Mouse (Mus musculus) mammary gland, adult 2 months (tissue): ENCODE data around the gene Slc6a4. TPM values are rescaled to one million over a fixed set of nuclear protein-coding genes. Genes with fewer than 3 reads are reported as not detected.

Source experiments
- polyA plus RNA-seq: library from polyadenylated mRNA; depleted of rRNA; stranded (reverse); fragments of >200 nt; gene quantifications from 2 replicates; pipeline ENCODE4 v1.2.3, GENCODE M21; 2012; ENCODE audit warnings: low replicate concordance; rRNA removed

The Slc6a4 gene
- polyA plus RNA-seq: 1.9 and 4.9 TPM in 2 replicates

DNA sequence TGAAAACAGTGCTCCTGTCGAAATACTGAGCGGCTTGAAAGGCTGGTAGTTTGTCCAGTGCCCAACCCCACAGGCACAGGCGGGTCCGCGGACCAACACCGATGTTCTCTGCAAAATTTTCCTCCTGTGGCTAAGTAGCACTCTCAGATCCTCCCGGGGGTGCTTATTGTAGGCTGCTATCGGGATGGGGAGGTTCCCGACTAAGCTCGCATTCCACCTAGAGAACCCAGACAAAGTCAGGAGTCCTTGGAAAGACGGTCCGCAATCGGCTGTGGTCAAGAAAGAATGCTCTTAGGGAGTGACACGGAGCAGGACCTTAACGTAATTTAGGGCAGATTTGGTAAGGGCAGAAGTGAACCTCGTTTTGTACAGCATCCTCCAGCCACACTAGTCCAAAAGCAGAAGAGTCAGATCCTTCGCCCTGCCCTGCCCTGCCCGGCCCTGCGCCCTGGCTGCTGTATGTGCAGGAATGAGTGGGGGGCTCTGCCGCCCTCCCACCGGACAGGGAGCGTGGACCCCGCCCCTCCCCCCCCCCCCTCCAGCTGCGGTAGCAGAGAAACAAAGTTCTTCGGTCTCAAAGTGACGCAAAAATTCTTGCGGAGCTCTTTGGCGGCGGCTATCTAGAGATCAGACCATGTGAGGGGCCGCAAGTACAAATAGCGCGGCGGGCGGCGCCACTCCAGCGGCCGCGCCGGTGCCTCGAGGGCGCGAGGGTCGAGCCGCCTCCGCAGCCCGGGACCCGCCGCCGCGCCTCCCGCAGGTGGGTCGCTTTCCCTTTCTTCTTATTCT lies at the start of gene Slc6a4:
Slc6a4 (plus strand) TSS at position 688 of the 789 bp plus-strand sequence.

DNA sequence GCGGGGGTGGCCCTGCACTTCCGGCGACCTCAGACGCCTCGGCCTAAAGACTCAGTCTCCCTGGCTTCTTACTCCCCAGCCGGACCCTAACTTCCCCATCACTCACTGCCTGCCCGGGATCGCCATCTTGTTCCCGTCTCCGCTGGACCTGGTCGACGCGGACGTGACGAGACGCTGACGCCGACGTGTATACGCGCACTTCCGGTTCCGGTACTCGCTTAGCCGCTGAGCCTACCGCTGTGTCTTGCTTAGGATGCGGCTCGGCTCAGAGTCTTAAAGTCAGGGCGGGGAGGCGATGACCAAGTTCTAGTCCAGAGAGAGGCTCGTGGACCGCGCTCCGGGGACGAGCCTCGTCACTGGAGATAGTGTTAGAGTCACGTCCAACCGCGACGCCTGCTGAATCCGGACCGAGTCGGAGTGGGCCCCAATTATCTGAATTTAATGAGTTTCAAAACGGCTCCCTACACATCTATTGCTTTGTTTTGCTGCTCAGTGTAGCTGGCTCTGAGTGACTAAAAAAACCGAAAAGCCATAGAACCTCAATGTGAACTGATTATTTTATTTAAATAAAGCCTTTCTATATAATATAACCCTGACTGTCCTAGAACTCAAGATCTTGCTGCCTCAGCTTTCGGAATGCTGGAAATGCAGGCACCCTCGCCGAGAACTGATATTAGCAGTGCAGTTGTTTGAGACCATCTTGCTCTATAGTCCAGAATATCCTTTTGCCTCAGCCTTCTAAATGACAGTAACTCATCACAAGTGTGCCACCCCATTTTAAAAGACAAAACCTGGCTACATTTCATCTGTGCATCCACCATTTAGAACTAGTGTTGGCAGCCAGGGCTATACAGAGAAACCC lies 80.1 kb downstream of the Slc6a4 start, which contains the start of gene Nsrp1:
Nsrp1 (minus strand) TSS at position 163 of the 862 bp plus-strand sequence.

Other genes with a start within 250 kb of the Slc6a4 start
- 15.2 and 23.7 TPM in 2 replicates for gene Gosr1, start 235.0 kb upstream of the Slc6a4 start, polyA plus RNA-seq
- gene Cpd, start 151.6 kb upstream of the Slc6a4 start, polyA plus RNA-seq: 22.9 and 33.1 TPM in 2 replicates
- 0.32 TPM in 2 replicates for gene Tmigd1, start 96.4 kb upstream of the Slc6a4 start, polyA plus RNA-seq
- gene Blmh, start 73.8 kb upstream of the Slc6a4 start, polyA plus RNA-seq: 8.1 and 13.7 TPM in 2 replicates
- gene Nsrp1, start 79.8 kb downstream of the Slc6a4 start, polyA plus RNA-seq: 0.22 and 0.83 TPM in 2 replicates
- 0.06 and 0.32 TPM in 2 replicates for gene Efcab5, start 190.4 kb downstream of the Slc6a4 start, polyA plus RNA-seq
- gene Ssh2, start 217.7 kb downstream of the Slc6a4 start, polyA plus RNA-seq: 23.0 and 34.1 TPM in 2 replicates